Mouse (Mus musculus): ENCODE results near the gene Timm8b. TPM values are rescaled to one million over a fixed set of nuclear protein-coding genes. Genes with fewer than 3 reads are reported as not detected.
A peak's percentile ranks its signal among the peaks of the same experiment; 100 is the strongest.

The Timm8b gene
- 100 to 1,000 TPM; 196 to 216 TPM for total RNA-seq (2021)

DNA sequence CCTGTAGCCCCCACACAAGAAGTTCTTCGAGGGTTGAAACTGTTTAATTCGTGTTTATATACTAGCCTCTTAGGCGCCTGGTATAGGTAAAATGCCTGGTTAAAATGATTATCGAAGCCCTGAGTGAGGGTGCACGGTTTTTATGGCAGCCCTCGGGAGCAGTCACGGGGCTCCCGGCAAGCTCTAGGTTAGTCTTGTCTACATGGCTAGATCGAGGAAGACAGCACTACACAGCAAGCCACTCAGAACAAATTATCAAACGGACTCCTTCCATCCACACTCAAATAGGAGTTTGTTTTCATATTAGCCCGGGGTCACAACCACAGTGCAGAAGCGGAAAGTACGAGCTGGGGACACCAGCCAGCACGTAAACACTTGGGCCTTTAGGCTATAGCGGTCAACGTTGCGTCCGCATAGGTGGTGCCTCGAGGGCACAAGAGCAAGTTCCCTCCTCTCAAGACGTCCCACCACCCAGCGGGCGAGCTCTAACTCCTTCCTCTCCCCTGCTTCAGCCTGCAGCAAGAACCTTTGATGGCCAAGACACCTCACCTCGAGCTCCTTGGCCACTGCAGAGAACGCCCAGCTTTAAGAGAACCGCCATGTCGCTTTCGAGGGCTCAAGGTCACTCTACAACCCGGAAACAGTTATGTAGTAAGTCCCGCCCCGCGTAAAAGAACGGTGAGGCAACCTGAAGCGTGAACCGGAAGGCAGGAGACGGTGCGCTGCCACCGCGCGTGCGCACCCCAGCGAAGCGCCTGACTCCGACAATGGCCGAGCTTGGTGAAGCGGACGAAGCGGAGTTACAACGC lies at the start of gene Timm8b, which contains the start of gene Sdhd:
TSS of gene Timm8b (plus strand) at position 722 of the 809 bp plus-strand sequence.
TSS of gene Sdhd (minus strand) at position 624 of the 809 bp plus-strand sequence.
- peak; percentile 94 for DNase-seq

DNA sequence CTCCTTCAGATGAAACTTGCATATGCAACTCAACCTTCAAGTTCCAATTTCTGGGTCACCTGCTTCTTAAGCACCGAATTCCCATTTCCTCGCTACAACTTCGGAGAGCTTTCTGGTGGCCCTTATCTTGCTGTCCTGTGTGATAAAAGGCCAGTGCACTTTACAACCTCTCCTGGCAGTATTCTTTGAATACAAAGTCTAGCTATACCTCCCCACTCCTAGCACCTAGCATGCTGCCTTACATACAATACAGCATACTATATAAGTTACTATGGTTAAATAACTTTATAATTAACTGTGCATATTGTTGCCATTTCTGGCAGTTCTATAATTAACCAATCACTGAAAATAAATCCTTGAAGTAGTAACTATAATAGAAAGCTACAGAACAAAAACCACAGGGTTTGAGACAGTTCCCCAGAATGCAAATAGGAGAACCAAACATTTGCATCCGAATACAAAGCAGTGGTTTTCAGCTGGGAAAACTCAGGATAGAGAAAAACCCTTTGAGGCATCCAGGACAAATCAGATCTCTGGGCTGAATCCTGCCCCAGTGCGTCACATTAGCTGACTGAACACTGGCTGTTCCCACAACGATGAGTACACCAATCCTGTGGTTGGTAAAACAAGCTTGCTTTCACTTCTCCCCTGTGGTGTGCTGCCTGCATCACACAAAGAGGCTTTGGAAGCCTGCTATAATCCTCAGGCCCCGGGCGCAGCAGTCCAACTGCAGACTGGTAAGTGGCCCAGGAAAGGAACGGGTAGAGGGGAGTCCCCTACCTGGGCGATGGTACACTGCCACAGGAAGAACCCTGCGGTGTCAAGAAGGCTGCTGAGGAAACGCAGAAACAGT lies 49.2 kb upstream of the Timm8b start, which contains the start of gene Il18:
TSS of gene Il18 (plus strand) at position 587 of the 853 bp plus-strand sequence.
- DNase-seq: no peak

DNA sequence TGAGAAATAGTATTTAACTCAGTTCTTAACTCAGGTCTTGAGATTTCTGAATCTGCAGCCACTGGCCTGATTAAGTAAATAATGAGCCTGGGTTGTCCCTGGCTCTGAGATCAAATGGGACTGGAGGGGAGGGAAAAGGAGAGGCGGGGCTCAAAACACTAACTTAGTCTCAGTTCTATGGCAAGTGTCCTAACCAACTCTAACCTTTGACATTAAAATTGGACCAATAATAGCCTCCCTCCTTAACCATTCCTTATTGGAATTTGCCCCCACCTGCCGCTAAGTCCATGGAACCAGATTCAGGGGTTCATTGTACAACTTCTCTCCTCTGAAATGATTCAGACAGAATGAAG lies 48.6 kb upstream of the Timm8b start, which contains the start of gene Bco2:
TSS of gene Bco2 (minus strand) at position 88 of the 353 bp plus-strand sequence.
- DNase-seq: no peak

DNA sequence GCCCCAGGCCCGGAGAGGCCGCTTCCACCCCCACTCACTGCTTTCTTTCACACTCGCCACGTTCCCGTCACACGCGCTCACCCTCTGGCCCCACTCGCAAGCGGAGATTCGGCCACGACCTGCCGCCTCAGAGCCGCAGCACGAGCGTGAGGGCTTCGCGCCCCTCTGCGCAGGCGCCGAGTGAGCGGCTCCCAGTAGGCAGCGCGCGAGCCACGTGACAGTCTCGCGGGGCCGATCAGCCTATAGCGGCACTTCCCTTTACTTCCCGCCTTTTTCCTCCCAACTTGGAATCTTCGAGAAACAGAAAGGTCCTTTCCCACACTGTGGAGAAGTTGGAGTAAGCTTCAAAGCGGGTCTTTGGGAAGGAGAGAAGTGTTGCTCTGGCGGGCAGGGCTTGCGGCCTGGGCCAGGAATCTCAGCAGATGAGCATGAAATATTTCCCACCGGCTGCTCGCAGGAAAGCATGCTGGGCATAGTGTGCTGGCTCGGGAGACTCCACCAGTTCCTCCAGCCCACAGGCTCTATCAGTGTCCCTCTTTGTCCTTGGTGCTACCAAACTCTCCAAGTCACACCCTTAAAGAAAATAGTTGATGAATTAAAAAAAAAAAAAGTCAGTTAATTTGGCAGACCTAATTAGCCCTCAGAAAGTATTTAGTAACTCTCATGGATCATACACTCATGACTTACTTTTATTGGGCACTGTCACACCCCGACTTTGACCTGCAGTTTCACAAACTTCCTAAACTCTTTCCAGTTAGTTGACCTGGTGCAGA lies 42.4 kb upstream of the Timm8b start, which contains the start of gene Tex12:
TSS of gene Tex12 (minus strand) at position 181 of the 773 bp plus-strand sequence.
- no peak for DNase-seq

GRCm38 (mm10) chr9:50561918-50562360 lies 41.8 kb upstream of the Timm8b start:
- no peak for DNase-seq

DNA sequence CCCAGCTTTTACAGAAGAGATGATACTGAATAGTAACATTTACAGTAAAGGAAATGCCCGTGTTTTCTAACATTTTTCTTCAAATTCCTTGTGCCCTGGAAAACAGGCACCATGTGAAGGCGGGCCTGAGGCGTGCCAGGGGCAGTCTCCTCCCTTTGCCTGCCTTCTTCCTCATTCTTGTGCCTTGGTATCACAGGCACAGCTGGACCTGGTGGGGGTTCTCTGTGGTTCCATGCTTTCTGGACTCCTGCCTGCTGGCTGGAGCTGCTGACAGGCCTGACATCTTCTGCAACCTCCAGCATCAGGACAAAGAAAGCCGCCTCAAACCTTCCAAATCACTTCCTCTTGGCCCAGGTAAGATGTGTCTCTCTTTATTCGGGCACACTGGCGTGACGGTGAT lies 38.5 kb upstream of the Timm8b start:
- DNase-seq: peak; percentile 24

GRCm38 (mm10) chr9:50565940-50566339 lies 37.8 kb upstream of the Timm8b start:
- DNase-seq: no peak

GRCm38 (mm10) chr9:50567372-50567771 lies 36.3 kb upstream of the Timm8b start:
- DNase-seq: no peak

GRCm38 (mm10) chr9:50567881-50568280 lies 35.8 kb upstream of the Timm8b start:
- no peak for DNase-seq

DNA sequence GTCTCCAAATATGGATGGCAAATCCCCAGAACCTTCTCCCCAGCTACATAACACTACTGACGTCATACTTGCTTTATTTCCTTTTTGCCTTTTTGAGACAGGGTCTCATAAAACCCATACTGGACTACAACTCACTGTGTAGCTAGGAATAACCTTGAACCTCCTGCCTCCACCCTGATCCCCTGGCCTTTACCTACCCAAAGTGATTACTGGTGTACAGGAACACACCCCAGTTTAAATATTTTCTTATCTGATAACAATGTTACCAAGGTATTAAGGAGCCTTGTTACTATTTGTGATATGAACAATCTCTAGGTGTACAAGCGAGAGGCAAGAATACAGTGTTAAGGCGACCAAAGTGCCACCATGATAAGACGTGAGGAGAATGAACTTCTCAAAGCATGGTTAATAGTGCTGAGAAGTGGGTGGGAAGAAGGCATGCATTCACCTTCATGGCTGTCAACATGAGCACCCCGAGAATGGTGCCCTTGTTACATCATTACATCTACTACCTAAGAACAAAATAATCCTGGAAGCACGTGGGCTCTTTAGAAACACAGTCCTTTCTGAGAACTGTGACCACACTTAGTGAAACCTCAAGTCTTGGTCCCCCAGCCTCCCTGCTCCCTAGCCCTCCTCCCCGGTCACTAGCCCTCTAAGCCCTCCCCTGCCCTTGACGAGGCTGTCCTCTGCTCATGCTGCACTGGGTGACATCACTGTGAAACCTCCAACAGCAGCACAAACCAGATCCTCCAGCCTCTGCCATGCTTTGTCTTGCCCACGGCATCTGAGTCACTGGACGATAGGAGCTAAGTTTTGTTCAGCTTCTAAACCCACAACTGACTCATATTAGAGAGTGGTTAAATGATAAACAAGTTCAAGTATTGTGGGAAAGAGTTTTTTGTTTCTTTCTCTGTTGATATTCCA lies 33.8 kb upstream of the Timm8b start:
- no peak for DNase-seq

DNA sequence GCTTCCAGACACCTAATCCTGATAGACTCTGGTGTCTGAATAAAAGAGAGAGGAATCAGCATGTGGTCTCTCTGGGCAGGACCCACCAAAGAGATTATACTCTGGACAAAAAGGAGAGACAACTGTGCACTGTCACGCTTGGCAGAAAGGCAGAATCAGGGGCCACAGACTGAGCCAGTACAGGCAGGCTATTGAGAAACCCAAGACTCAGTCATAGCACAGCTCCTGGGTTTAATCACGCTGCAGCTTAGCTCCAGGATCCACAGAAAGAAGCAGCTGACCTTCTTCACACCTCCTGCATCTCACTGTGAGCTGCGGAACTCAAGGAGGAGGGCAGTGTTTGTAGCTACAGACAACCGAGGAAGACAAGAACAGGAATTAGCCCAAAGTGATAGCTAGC lies 23.3 kb upstream of the Timm8b start:
- DNase-seq: no peak

GRCm38 (mm10) chr9:50585145-50585818 lies 18.4 kb upstream of the Timm8b start:
- DNase-seq: no peak

- DNase-seq: no peak
Observed at GRCm38 (mm10) chr9:50586955-50587354, 16.8 kb upstream of the Timm8b start.

- DNase-seq: no peak
Observed at GRCm38 (mm10) chr9:50590856-50591518, 12.7 kb upstream of the Timm8b start.

DNA sequence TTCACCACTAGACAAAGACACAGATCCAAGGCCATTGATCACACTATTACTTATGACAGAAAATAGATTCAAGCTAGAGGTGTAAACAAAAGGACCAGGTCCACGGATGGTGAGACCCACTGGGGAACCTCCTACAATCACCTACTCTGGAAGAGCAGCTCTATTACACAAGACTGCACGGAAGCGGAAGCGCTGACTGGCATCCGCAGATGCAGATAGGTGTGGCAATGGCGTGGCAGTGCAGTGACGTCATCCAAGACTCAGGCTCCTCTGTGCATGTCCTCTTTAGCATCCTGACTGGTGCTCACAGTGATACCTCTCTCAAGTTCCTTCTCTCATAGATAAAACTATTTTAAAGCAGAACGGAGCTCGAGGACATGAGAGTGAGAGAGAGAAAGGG lies 10.8 kb upstream of the Timm8b start:
- no peak for DNase-seq

DNA sequence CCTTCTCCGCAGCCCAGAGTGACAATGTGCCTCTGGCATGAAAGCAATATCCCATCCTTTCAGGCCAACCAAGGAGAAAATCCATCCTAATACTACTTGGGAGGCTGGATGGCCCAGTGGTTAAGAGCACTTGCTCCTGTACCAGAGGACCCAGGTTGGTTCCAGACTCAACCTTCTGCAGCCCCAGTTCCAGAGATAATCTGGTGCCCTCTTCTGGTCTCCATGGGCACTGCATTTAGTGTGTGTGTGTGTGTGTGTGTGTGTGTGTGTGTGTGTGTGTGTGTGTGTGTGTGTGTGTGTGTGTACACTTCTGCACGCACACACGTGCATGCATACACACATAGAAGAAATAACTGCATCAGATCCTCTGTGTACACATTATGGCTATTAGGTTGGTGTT lies 10.2 kb upstream of the Timm8b start:
- DNase-seq: peak; percentile 34

DNA sequence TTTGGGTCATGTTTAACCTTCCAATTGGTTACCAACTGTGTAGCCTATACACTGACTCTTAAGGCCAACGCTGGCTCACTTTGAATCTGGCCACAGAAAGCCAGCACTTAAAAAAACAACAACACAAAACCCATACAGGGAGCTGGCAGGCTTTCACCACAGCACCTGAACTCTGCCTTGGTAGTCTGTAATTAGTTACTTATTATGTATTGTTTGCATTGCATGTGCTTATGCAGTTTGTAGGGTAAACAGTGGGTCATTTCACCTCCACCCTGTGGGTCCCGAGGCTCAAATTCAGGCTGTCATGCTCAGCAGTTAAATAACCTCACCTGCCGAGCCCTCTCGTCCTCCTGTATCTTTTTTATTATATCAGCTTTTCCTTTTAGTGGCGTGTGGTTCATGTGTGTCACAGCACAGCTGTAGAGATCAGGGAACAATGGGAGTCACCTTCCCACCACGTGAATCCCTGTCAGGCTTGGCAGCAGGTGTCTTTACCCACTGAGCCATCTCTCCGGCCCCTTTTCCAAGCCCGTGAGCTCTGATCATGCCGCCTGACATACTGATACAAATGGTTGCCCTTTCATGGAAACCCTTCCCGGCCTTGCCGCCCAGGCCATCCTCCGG lies 8.8 kb upstream of the Timm8b start:
- DNase-seq: no peak

GRCm38 (mm10) chr9:50596973-50597372 lies 6.7 kb upstream of the Timm8b start:
- no peak for DNase-seq

- no peak for DNase-seq
Observed at GRCm38 (mm10) chr9:50601536-50601935, 2.2 kb upstream of the Timm8b start.

All from heart, postnatal 4 days (tissue).